Mouse (Mus musculus) embryo, embryonic 9.5 days (tissue): ENCODE data around the gene Cnnm4.
"Not testable (repeated sequence)": the region's sequence is repeated elsewhere in the genome, so short reads cannot be mapped to it uniquely, and the experiment has no call there.

Source experiments
- DNase-seq: peaks from one replicate; pipeline ENCODE4 v3.0.0-alpha.2; 2017; ENCODE audit errors: extremely low spot score

Cnnm4 gene

GRCm38 (mm10) chr1:36513718-36514117, 42.3 kb downstream of the Cnnm4 start:
- peak; percentile 40 for DNase-seq

GRCm38 (mm10) chr1:36518259-36518658, 46.8 kb downstream of the Cnnm4 start:
- no peak for DNase-seq

- no peak for DNase-seq
Observed at GRCm38 (mm10) chr1:36519626-36520025, 48.2 kb downstream of the Cnnm4 start.

- no peak for DNase-seq
Observed at GRCm38 (mm10) chr1:36522210-36522609, 50.8 kb downstream of the Cnnm4 start.

GRCm38 (mm10) chr1:36523332-36524013, 52.1 kb downstream of the Cnnm4 start:
- DNase-seq = no peak

GRCm38 (mm10) chr1:36524058-36524457, 52.6 kb downstream of the Cnnm4 start:
- DNase-seq = no peak

- no peak for DNase-seq
Observed at GRCm38 (mm10) chr1:36525774-36526173, 54.4 kb downstream of the Cnnm4 start.

- no peak for DNase-seq
Observed at GRCm38 (mm10) chr1:36526903-36527302, 55.5 kb downstream of the Cnnm4 start.

- DNase-seq = no peak
Observed at GRCm38 (mm10) chr1:36528351-36528750, 56.9 kb downstream of the Cnnm4 start.

GRCm38 (mm10) chr1:36529274-36529673, 57.9 kb downstream of the Cnnm4 start:
- no peak for DNase-seq

- no peak for DNase-seq
Observed at GRCm38 (mm10) chr1:36529875-36530274, 58.5 kb downstream of the Cnnm4 start.

GRCm38 (mm10) chr1:36530485-36530884, 59.1 kb downstream of the Cnnm4 start:
- DNase-seq = no peak

- DNase-seq = no peak
Observed at GRCm38 (mm10) chr1:36530962-36531361, 59.5 kb downstream of the Cnnm4 start.

- DNase-seq = no peak
Observed at GRCm38 (mm10) chr1:36531461-36531860, 60.0 kb downstream of the Cnnm4 start.

GRCm38 (mm10) chr1:36533546-36533945, 62.1 kb downstream of the Cnnm4 start:
- DNase-seq = no peak

- DNase-seq = no peak
Observed at GRCm38 (mm10) chr1:36534595-36535058, 63.2 kb downstream of the Cnnm4 start.

GRCm38 (mm10) chr1:36535477-36536396, 64.3 kb downstream of the Cnnm4 start:
- no peak for DNase-seq

- no peak for DNase-seq
Observed at GRCm38 (mm10) chr1:36536397-36536728, 64.9 kb downstream of the Cnnm4 start.

GRCm38 (mm10) chr1:36536783-36537182, 65.4 kb downstream of the Cnnm4 start, which contains the start of gene Ankrd23:
Gene Ankrd23 (minus strand): TSS chr1:36536883.
- DNase-seq = not testable (repeated sequence)

GRCm38 (mm10) chr1:36538727-36539126, 67.3 kb downstream of the Cnnm4 start:
- no peak for DNase-seq

- DNase-seq = no peak
Observed at GRCm38 (mm10) chr1:36539186-36539585, 67.8 kb downstream of the Cnnm4 start, which contains the start of gene Gm42417. Gene Gm42417 (minus strand): TSS chr1:36539429.

- no peak for DNase-seq
Observed at GRCm38 (mm10) chr1:36540132-36540531, 68.7 kb downstream of the Cnnm4 start.

- DNase-seq = no peak
Observed at GRCm38 (mm10) chr1:36540807-36541206, 69.4 kb downstream of the Cnnm4 start.
